Mouse (Mus musculus): Measurements from ENCODE around the gene Slc38a4. TPM values are rescaled to one million over a fixed set of nuclear protein-coding genes. Genes with fewer than 3 reads are reported as not detected.

The Slc38a4 gene
- total and polyA plus RNA-seq, 2 experiments from 2014 or later: 57.5 to 92.1 TPM

GRCm38 (mm10) chr15:97099101-97099500 lies 43.3 kb upstream of the Slc38a4 start:
- ATAC-seq (ENCODE audit: insufficient read depth, low read depth) (no peak), DNase-seq (ENCODE audit: low spot score) (no peak)
- TF ChIP-seq EP300 (IDR thresholded peaks at IDR 0.05; ENCODE audit: low read depth) (no peak), CTCF (IDR thresholded peaks at IDR 0.05; ENCODE audit: low read depth) (no peak)
- no peak overlapping the region for H3K27ac ChIP-seq (ENCODE audit: low read depth)
- H3K36me3 ChIP-seq (replicated peaks; ENCODE audit: control insufficient read depth, insufficient read depth, low read length): no peaks in the 10 kb centered on the region
- H3K4me1 ChIP-seq (ENCODE audit: control insufficient read depth, insufficient read depth): peaks cover 19% of the 10 kb centered on the region
- 97% methylated on average over 10 of the region's 10 CpGs for WGBS
- no peak overlapping the region for H3K9ac ChIP-seq (replicated peaks; ENCODE audit: low read depth, low read length)
- H3K4me2 ChIP-seq (ENCODE audit: low read depth, low read length): no peak overlapping the region
- H3K27me3 ChIP-seq (ENCODE audit: control insufficient read depth, insufficient read depth, low read length): no peaks in the 10 kb centered on the region
- H3K4me3 ChIP-seq (ENCODE audit: low read depth, low read length): no peak overlapping the region
- no peaks in the 10 kb centered on the region for H3K9me3 ChIP-seq (replicated peaks; ENCODE audit: control insufficient read depth, low read length)

- ATAC-seq (ENCODE audit: insufficient read depth, low read depth): no peak
- H3K9ac ChIP-seq (replicated peaks; ENCODE audit: low read depth, low read length): no peak overlapping the region
- H3K27me3 ChIP-seq (ENCODE audit: control insufficient read depth, insufficient read depth, low read length): no peaks in the 10 kb centered on the region
- DNase-seq (ENCODE audit: low spot score): no peak
- no peak overlapping the region for H3K27ac ChIP-seq (ENCODE audit: low read depth)
- no peak overlapping the region for H3K4me3 ChIP-seq (ENCODE audit: low read depth, low read length)
- H3K36me3 ChIP-seq (replicated peaks; ENCODE audit: control insufficient read depth, insufficient read depth, low read length): no peaks in the 10 kb centered on the region
- H3K4me2 ChIP-seq (ENCODE audit: low read depth, low read length): no peak overlapping the region
- WGBS: 78% methylated on average over 4 of the region's 4 CpGs
- no peaks in the 10 kb centered on the region for H3K9me3 ChIP-seq (replicated peaks; ENCODE audit: control insufficient read depth, low read length)
- TF ChIP-seq EP300 (IDR thresholded peaks at IDR 0.05; ENCODE audit: low read depth) (no peak), CTCF (IDR thresholded peaks at IDR 0.05; ENCODE audit: low read depth) (no peak)
- peaks cover 17% of the 10 kb centered on the region for H3K4me1 ChIP-seq (ENCODE audit: control insufficient read depth, insufficient read depth)
Observed at GRCm38 (mm10) chr15:97097548-97097947, 41.8 kb upstream of the Slc38a4 start.

- H3K36me3 ChIP-seq (replicated peaks; ENCODE audit: control insufficient read depth, insufficient read depth, low read length): no peaks in the 10 kb centered on the region
- H3K4me2 ChIP-seq (ENCODE audit: low read depth, low read length): peak overlapping the region; percentile 30; the same call in 1 of the 2 replicates
- TF ChIP-seq CTCF (IDR thresholded peaks at IDR 0.05; ENCODE audit: low read depth) (no peak), EP300 (IDR thresholded peaks at IDR 0.05; ENCODE audit: low read depth) (no peak)
- no peak overlapping the region for H3K4me3 ChIP-seq (ENCODE audit: low read depth, low read length)
- ATAC-seq (ENCODE audit: insufficient read depth, low read depth): no peak
- no peak for DNase-seq (ENCODE audit: low spot score)
- H3K9me3 ChIP-seq (replicated peaks; ENCODE audit: control insufficient read depth, low read length): no peaks in the 10 kb centered on the region
- WGBS: 18% methylated on average over 6 of the region's 6 CpGs
- H3K4me1 ChIP-seq (ENCODE audit: control insufficient read depth, insufficient read depth): peaks cover 5% of the 10 kb centered on the region; the same call in 1 of the 2 replicates
- no peak overlapping the region for H3K9ac ChIP-seq (replicated peaks; ENCODE audit: low read depth, low read length)
- no peaks in the 10 kb centered on the region for H3K27me3 ChIP-seq (ENCODE audit: control insufficient read depth, insufficient read depth, low read length)
- peak overlapping the region; percentile 34; the same call in 1 of the 2 replicates for H3K27ac ChIP-seq (ENCODE audit: low read depth)
Observed at GRCm38 (mm10) chr15:97089526-97089925, 33.8 kb upstream of the Slc38a4 start.

GRCm38 (mm10) chr15:97085833-97086232 lies 30.1 kb upstream of the Slc38a4 start:
- 43% methylated on average over 5 of the region's 5 CpGs for WGBS
- Histone ChIP-seq H3K4me3 (ENCODE audit: low read depth, low read length) (no peak overlapping the region), H3K9ac (replicated peaks; ENCODE audit: low read depth, low read length) (no peak overlapping the region), H3K27me3 (ENCODE audit: control insufficient read depth, insufficient read depth, low read length) (no peaks in the 10 kb centered on the region), H3K36me3 (replicated peaks; ENCODE audit: control insufficient read depth, insufficient read depth, low read length) (no peaks in the 10 kb centered on the region), H3K9me3 (replicated peaks; ENCODE audit: control insufficient read depth, low read length) (no peaks in the 10 kb centered on the region), H3K4me2 (ENCODE audit: low read depth, low read length) (no peak overlapping the region), H3K27ac (ENCODE audit: low read depth) (no peak overlapping the region), H3K4me1 (ENCODE audit: control insufficient read depth, insufficient read depth) (peaks cover 5% of the 10 kb centered on the region; the same call in 1 of the 2 replicates)
- peak; percentile 69 for ATAC-seq (ENCODE audit: insufficient read depth, low read depth)
- TF ChIP-seq CTCF (IDR thresholded peaks at IDR 0.05; ENCODE audit: low read depth) (no peak), EP300 (IDR thresholded peaks at IDR 0.05; ENCODE audit: low read depth) (no peak)
- DNase-seq (ENCODE audit: low spot score): peak; percentile 58

- Histone ChIP-seq H3K9ac (replicated peaks; ENCODE audit: low read depth, low read length) (no peak overlapping the region), H3K9me3 (replicated peaks; ENCODE audit: control insufficient read depth, low read length) (no peaks in the 10 kb centered on the region), H3K27me3 (ENCODE audit: control insufficient read depth, insufficient read depth, low read length) (no peaks in the 10 kb centered on the region), H3K4me2 (ENCODE audit: low read depth, low read length) (no peak overlapping the region), H3K27ac (ENCODE audit: low read depth) (no peak overlapping the region), H3K4me1 (ENCODE audit: control insufficient read depth, insufficient read depth) (peaks cover 10% of the 10 kb centered on the region; the same call in 1 of the 2 replicates), H3K4me3 (ENCODE audit: low read depth, low read length) (no peak overlapping the region), H3K36me3 (replicated peaks; ENCODE audit: control insufficient read depth, insufficient read depth, low read length) (no peaks in the 10 kb centered on the region)
- ATAC-seq (ENCODE audit: insufficient read depth, low read depth) (no peak), DNase-seq (ENCODE audit: low spot score) (no peak)
- TF ChIP-seq EP300 (IDR thresholded peaks at IDR 0.05; ENCODE audit: low read depth): no peak
- TF ChIP-seq CTCF (IDR thresholded peaks at IDR 0.05; ENCODE audit: low read depth): no peak
- 88% methylated on average over 6 of the region's 6 CpGs for WGBS
Observed at GRCm38 (mm10) chr15:97077665-97078064, 21.9 kb upstream of the Slc38a4 start.

- Histone ChIP-seq H3K4me3 (ENCODE audit: low read depth, low read length) (no peak overlapping the region), H3K4me1 (ENCODE audit: control insufficient read depth, insufficient read depth) (peaks cover 10% of the 10 kb centered on the region; the same call in 1 of the 2 replicates), H3K27me3 (ENCODE audit: control insufficient read depth, insufficient read depth, low read length) (no peaks in the 10 kb centered on the region), H3K9me3 (replicated peaks; ENCODE audit: control insufficient read depth, low read length) (no peaks in the 10 kb centered on the region), H3K36me3 (replicated peaks; ENCODE audit: control insufficient read depth, insufficient read depth, low read length) (no peaks in the 10 kb centered on the region), H3K9ac (replicated peaks; ENCODE audit: low read depth, low read length) (no peak overlapping the region), H3K4me2 (ENCODE audit: low read depth, low read length) (no peak overlapping the region), H3K27ac (ENCODE audit: low read depth) (peak overlapping the region; percentile 68; the same call in 1 of the 2 replicates)
- DNase-seq (ENCODE audit: low spot score) (no peak), ATAC-seq (ENCODE audit: insufficient read depth, low read depth) (peak; percentile 15; the same call in 1 of the 2 replicates)
- WGBS: 88% methylated on average over 2 of the region's 3 CpGs
- no peak for TF ChIP-seq CTCF (IDR thresholded peaks at IDR 0.05; ENCODE audit: low read depth)
- no peak for TF ChIP-seq EP300 (IDR thresholded peaks at IDR 0.05; ENCODE audit: low read depth)
Observed at GRCm38 (mm10) chr15:97076092-97076491, 20.3 kb upstream of the Slc38a4 start.

Measured in heart, postnatal 0 days (tissue).